Mouse (Mus musculus): Measurements from ENCODE around the gene Ttc23l. TPM values are rescaled to one million over a fixed set of nuclear protein-coding genes. Genes with fewer than 3 reads are reported as not detected.
"Not testable (repeated sequence)": the region's sequence is repeated elsewhere in the genome, so short reads cannot be mapped to it uniquely, and the experiment has no call there.

Gene Ttc23l
- polyA plus RNA-seq, 1 experiment from 2014 or later: not detected

DNA sequence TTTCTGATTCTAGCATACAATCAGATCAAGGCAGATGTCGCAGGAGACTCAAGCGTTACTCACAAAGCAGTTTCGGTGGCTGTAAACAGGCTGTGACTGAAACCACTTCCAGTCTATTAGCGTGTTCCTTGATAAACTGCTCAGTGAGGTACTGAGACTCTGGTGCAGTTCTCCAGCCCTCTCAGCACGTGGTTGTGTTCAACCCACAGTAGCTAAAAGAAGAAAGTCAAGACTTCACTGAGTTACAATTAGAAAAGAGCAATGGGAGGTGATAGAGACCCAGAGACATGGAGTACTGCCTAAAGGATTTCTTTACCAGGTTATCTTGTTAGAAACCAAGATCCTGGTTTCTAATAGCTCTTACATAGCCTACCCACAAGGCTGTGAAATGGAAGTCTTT, 58.9 kb downstream of the Ttc23l start:
- peak; percentile 33 for DNase-seq (ENCODE audit: low spot score)
- Histone ChIP-seq H3K4me3 (no peak overlapping the region), H3K27ac (no peak overlapping the region), H3K36me3 (peaks cover 7% of the 10 kb centered on the region), H3K9me3 (no peaks in the 10 kb centered on the region), H3K27me3 (ENCODE audit: insufficient read depth, poor library complexity, severe bottlenecking) (no peaks in the 10 kb centered on the region), H3K4me1 (no peaks in the 10 kb centered on the region)
- 63% methylated on average over 5 of the region's 5 CpGs for WGBS

DNA sequence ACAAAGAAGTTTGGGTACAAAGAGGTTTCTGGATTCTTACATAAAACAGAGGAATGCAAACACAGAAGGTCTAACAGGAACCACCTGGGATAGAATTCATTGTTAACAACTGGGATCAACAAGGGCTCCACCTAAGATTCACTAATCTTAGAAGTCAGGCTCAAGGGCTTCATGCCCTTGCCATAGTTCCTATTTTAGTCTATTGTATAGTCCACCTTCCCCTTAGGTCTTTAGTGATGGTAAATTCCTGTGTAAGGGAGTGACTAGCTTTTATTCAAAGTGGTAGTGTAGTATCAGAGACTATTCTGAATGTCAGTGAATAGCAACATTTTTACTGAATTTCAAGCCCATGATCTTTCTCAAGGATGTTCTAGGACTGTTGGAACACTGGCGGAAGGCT, 61.8 kb downstream of the Ttc23l start:
- H3K4me3 ChIP-seq; H3K9me3 ChIP-seq; DNase-seq (ENCODE audit: low spot score); H3K27me3 ChIP-seq (ENCODE audit: insufficient read depth, poor library complexity, severe bottlenecking); H3K4me1 ChIP-seq; H3K27ac ChIP-seq: not testable (repeated sequence)
- 97% methylated on average over 1 of the region's 1 CpGs for WGBS
- H3K36me3 ChIP-seq: peaks cover 30% of the 10 kb centered on the region

DNA sequence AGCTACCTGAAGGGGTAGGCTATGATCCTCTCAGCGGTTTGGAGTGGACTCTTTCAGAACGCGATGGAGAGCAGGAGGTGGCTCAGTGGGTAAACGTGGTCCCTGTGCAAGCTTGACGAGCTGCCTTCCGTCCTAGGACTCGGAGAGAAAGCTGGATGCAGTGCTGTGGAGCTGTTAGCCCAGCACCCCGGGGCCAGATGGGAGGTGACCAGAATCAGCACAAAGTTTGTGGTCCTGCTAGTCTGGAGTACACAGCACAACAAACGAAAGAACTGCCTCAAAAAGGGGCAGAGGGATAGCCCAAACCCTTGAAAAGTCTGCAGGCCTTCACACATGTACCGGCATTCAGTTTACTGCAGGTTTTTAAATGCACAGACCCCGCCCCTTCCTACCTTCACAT, 62.5 kb downstream of the Ttc23l start:
- Histone ChIP-seq H3K9me3 (no peaks in the 10 kb centered on the region), H3K4me3 (no peak overlapping the region), H3K4me1 (no peaks in the 10 kb centered on the region), H3K27me3 (ENCODE audit: insufficient read depth, poor library complexity, severe bottlenecking) (no peaks in the 10 kb centered on the region), H3K36me3 (peaks cover 30% of the 10 kb centered on the region), H3K27ac (no peak overlapping the region)
- DNase-seq (ENCODE audit: low spot score): peak; percentile 63
- 93% methylated on average over 11 of the region's 11 CpGs for WGBS

DNA sequence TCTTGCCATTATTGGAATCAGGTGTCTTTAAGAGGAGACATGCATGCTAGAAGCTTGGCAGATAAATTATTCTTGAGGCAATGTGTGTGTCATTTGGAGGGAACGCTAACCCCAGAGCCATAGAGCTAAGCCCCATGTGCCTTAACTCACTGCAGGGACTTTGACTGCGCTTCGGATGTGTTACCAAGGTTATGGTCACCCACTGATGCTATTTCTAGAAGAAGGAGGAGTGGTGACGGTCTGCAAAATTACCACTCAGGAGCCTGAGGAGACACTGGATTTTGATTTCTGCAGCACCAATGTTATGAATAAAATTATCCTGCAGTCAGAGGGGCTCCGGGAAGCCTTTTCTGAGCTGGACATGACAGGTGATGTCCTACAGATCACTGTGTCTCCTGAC, 68.4 kb downstream of the Ttc23l start:
- no peak overlapping the region for H3K4me3 ChIP-seq
- peak; percentile 17 for DNase-seq (ENCODE audit: low spot score)
- 91% methylated on average over 5 of the region's 5 CpGs for WGBS
- no peaks in the 10 kb centered on the region for H3K27me3 ChIP-seq (ENCODE audit: insufficient read depth, poor library complexity, severe bottlenecking)
- 0 out of 2 replicates have a peak, but pooled peaks cover 9% of the 10 kb centered on the region for H3K4me1 ChIP-seq
- peaks cover 37% of the 10 kb centered on the region for H3K36me3 ChIP-seq
- no peaks in the 10 kb centered on the region for H3K9me3 ChIP-seq
- no peak overlapping the region for H3K27ac ChIP-seq

- no peaks in the 10 kb centered on the region for H3K27me3 ChIP-seq (ENCODE audit: insufficient read depth, poor library complexity, severe bottlenecking)
- DNase-seq (ENCODE audit: low spot score): no peak
- H3K4me3 ChIP-seq: peak overlapping the region; percentile 87
- 65% methylated on average over 2 of the region's 2 CpGs for WGBS
- peaks cover 17% of the 10 kb centered on the region; the same call in 1 of the 2 replicates for H3K4me1 ChIP-seq
- no peak overlapping the region for H3K27ac ChIP-seq
- peaks cover 28% of the 10 kb centered on the region for H3K36me3 ChIP-seq
- H3K9me3 ChIP-seq: no peaks in the 10 kb centered on the region
Observed at GRCm38 (mm10) chr15:10487246-10487645, 71.2 kb downstream of the Ttc23l start.

GRCm38 (mm10) chr15:10486365-10486839, 72.1 kb downstream of the Ttc23l start:
- Histone ChIP-seq H3K4me3 (peak overlapping the region; percentile 87), H3K9me3 (no peaks in the 10 kb centered on the region), H3K36me3 (peaks cover 30% of the 10 kb centered on the region), H3K27ac (peak overlapping the region; percentile 90), H3K4me1 (peaks cover 17% of the 10 kb centered on the region; the same call in 1 of the 2 replicates), H3K27me3 (ENCODE audit: insufficient read depth, poor library complexity, severe bottlenecking) (no peaks in the 10 kb centered on the region)
- DNase-seq (ENCODE audit: low spot score): no peak
- WGBS: 1% methylated on average over 18 of the region's 18 CpGs

DNA sequence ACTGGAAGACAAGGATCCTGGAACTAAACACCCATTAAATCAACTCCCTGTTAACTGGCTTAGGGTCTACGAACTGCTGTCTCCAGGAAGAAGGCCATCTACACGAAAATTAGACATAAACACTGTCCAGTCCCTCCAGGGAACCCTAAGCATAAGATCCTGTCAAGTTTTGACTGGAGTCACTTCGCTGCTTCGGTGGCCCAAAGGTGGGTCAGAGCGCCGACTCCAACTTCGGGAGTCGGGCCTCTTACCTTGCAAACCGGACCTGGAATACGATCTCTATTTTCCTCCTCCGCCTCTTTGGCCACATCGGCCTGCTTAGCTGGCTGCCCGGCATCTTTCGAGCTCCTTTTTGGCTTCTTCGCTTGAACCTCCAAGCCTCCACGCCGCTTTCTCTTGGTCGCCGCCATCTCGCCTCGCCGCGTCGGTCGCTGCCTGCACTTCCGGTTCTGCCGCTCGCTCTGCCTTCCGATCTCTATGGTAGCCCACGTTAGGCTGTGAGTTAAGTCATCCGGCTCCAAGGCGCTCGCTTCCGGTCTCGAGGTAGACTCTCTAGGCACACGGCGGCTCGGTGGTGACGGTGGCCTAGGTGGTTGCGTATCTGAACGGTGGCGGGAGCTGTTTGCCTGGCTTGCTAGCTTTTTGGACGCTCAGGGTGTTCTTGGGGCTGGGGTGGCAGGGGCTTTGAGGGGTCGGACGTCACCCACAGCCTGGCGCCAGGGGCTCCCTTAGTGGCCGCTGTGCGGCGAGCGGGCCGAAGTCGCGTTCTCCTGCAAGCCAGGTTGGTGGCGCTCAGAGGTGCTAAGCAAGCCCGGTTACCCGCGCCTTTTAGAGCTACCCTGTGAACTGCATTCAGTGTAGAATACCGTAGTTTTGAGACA, 72.7 kb downstream of the Ttc23l start, which contains the start of the genes Brix1 and Rad1:
Gene Brix1, minus strand, starts transcription at position 464 of the 881 bp plus-strand sequence.
Gene Rad1, plus strand, starts transcription at position 535 of the 881 bp plus-strand sequence.
- H3K27ac ChIP-seq: peak within 1 kb of the TSS; percentile 90
- DNase-seq (ENCODE audit: low spot score): peak; percentile 98
- H3K36me3 ChIP-seq: peaks cover 33% of the 10 kb centered on the region
- peak within 1 kb of the TSS; percentile 87 for H3K4me3 ChIP-seq
- WGBS: under 1% methylated on average over 58 of the region's 58 CpGs
- H3K27me3 ChIP-seq (ENCODE audit: insufficient read depth, poor library complexity, severe bottlenecking): no peaks in the 10 kb centered on the region
- peaks cover 17% of the 10 kb centered on the region; the same call in 1 of the 2 replicates for H3K4me1 ChIP-seq
- no peaks in the 10 kb centered on the region for H3K9me3 ChIP-seq

DNA sequence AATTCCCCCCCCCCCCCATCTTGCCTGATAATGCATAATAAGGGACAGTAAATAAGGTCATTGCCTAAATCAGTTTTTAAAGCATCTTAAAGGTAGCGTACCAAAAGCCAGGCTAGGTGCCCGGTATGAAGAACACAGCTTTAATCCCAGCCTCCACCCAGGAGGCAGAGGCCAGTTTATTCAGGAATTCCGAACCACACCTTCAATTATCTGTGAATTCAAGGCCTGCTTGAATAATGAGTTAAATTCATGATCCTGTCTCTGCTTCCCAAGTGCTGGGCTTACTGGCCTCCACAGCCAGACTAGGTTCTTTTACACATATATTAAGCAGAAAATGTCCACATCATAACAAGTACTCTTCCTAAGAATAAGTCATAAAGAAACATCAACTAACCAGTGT, 87.5 kb downstream of the Ttc23l start:
- Histone ChIP-seq H3K4me1 (peaks cover 7% of the 10 kb centered on the region; the same call in 1 of the 2 replicates), H3K9me3 (no peaks in the 10 kb centered on the region), H3K27me3 (ENCODE audit: insufficient read depth, poor library complexity, severe bottlenecking) (no peaks in the 10 kb centered on the region), H3K4me3 (peak overlapping the region; percentile 89), H3K27ac (peak overlapping the region; percentile 91; the same call in 1 of the 2 replicates), H3K36me3 (peaks cover 10% of the 10 kb centered on the region)
- DNase-seq (ENCODE audit: low spot score): no peak
- WGBS: 13% methylated on average over 3 of the region's 3 CpGs

GRCm38 (mm10) chr15:10470151-10470831, 88.2 kb downstream of the Ttc23l start, which contains the start of gene Dnajc21:
TSS of gene Dnajc21 (minus strand) at chr15:10470516.
- H3K27me3 ChIP-seq (ENCODE audit: insufficient read depth, poor library complexity, severe bottlenecking): no peaks in the 10 kb centered on the region
- 5% methylated on average over 82 of the region's 87 CpGs for WGBS
- H3K4me3 ChIP-seq: peak within 1 kb of the TSS; percentile 89
- H3K27ac ChIP-seq: peak within 1 kb of the TSS; percentile 91
- H3K4me1 ChIP-seq: peaks cover 7% of the 10 kb centered on the region; the same call in 1 of the 2 replicates
- peak; percentile 93 for DNase-seq (ENCODE audit: low spot score)
- H3K9me3 ChIP-seq: no peaks in the 10 kb centered on the region
- H3K36me3 ChIP-seq: peaks cover 4% of the 10 kb centered on the region

GRCm38 (mm10) chr15:10469641-10470150, 88.8 kb downstream of the Ttc23l start:
- H3K27ac ChIP-seq: peak overlapping the region; percentile 91
- H3K9me3 ChIP-seq: no peaks in the 10 kb centered on the region
- H3K4me1 ChIP-seq: peaks cover 7% of the 10 kb centered on the region; the same call in 1 of the 2 replicates

DNA sequence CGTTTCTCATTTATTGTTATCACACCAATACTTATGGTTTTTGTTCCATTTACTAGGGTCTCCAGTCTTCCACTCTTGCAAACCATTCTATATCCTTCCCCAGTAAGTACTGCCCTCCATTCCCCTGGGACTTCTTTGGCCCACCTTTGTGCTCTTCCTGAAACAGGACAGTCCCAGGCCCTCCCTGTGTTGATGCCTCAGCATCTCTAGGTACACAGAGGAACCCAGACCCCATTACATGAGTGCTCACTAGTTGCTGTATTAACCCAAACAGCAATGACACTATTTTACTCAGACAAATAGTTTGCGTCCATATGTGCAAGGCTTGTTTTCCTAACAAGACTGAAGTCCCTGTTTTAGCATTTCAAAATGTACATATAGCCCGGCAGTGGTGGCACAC, 89.7 kb downstream of the Ttc23l start:
- 80% methylated on average over 3 of the region's 3 CpGs for WGBS
- Histone ChIP-seq H3K27me3 (ENCODE audit: insufficient read depth, poor library complexity, severe bottlenecking) (no peaks in the 10 kb centered on the region), H3K4me3 (no peak overlapping the region), H3K4me1 (peaks cover 7% of the 10 kb centered on the region; the same call in 1 of the 2 replicates), H3K27ac (no peak overlapping the region), H3K9me3 (no peaks in the 10 kb centered on the region), H3K36me3 (no peaks in the 10 kb centered on the region)
- no peak for DNase-seq (ENCODE audit: low spot score)

More at GRCm38 (mm10) chr15:10469641-10470150, 88.8 kb downstream of the Ttc23l start:
- no peak for DNase-seq (ENCODE audit: low spot score)
- H3K27me3 ChIP-seq (ENCODE audit: insufficient read depth, poor library complexity, severe bottlenecking): no peaks in the 10 kb centered on the region
- no peaks in the 10 kb centered on the region for H3K36me3 ChIP-seq
- under 1% methylated on average over 39 of the region's 40 CpGs for WGBS
- H3K4me3 ChIP-seq: peak overlapping the region; percentile 89

- WGBS: 89% methylated on average over 3 of the region's 3 CpGs
- no peak for DNase-seq (ENCODE audit: low spot score)
Observed at GRCm38 (mm10) chr15:10464678-10465077, 93.8 kb downstream of the Ttc23l start.

More at GRCm38 (mm10) chr15:10464678-10465077, 93.8 kb downstream of the Ttc23l start:
- H3K27me3 ChIP-seq (ENCODE audit: insufficient read depth, poor library complexity, severe bottlenecking): no peaks in the 10 kb centered on the region
- no peak overlapping the region for H3K27ac ChIP-seq
- H3K4me3 ChIP-seq: no peak overlapping the region
- H3K36me3 ChIP-seq: peaks cover 25% of the 10 kb centered on the region
- peaks cover 7% of the 10 kb centered on the region; the same call in 1 of the 2 replicates for H3K4me1 ChIP-seq
- H3K9me3 ChIP-seq: no peaks in the 10 kb centered on the region
